Mouse (Mus musculus) stomach, embryonic 16.5 days (tissue): Measurements from ENCODE around the gene Mdm2. TPM values are rescaled to one million over a fixed set of nuclear protein-coding genes. Genes with fewer than 3 reads are reported as not detected.

Experiments
- ATAC-seq: fragments of 200-750 bp; cut with Nextera tagmentation; 2 replicates; pipeline ENCODE4 v1.8.0; 2017; ENCODE audit warnings: moderate number of reproducible peaks, moderate TSS enrichment; ENCODE audit not compliant: insufficient read depth, low FRiP score
- H3K27ac ChIP-seq: fragments of 300-500 bp; sonication (generic); 2 replicates; pipeline ENCODE4 v1.5.1; 2014; ENCODE audit warnings: low read length
- H3K27me3 ChIP-seq: fragments of 300-500 bp; sonication (generic); 2 replicates; pipeline ENCODE4 v1.6.1; 2014; ENCODE audit warnings: low read length, control low read depth, mixed read lengths; ENCODE audit not compliant: control insufficient read depth, insufficient read depth
- H3K36me3 ChIP-seq: fragments of 300-500 bp; sonication (generic); 2 replicates; pipeline ENCODE4 v1.6.1; 2014; ENCODE audit warnings: low read length; ENCODE audit not compliant: control insufficient read depth, insufficient read depth
- H3K4me1 ChIP-seq: fragments of 300-500 bp; sonication (generic); 2 replicates; pipeline ENCODE4 v1.6.1; 2014; ENCODE audit warnings: low read length, control low read depth, mixed read lengths; ENCODE audit not compliant: control insufficient read depth, insufficient read depth
- H3K4me2 ChIP-seq: fragments of 300-500 bp; sonication (generic); 2 replicates; pipeline ENCODE4 v1.6.1; 2014; ENCODE audit warnings: low read depth, low read length, mixed read lengths
- H3K4me3 ChIP-seq: fragments of 300-500 bp; sonication (generic); replicated peaks from 2 replicates; pipeline ENCODE4 v1.5.1; 2014; ENCODE audit warnings: mild to moderate bottlenecking, low read length
- H3K9ac ChIP-seq: fragments of 300-500 bp; sonication (generic); 2 replicates; pipeline ENCODE4 v1.6.1; 2014; ENCODE audit warnings: low read length
- H3K9me3 ChIP-seq: fragments of 300-500 bp; sonication (generic); replicated peaks from 2 replicates; pipeline ENCODE4 v1.6.1; 2016; ENCODE audit warnings: low read length, control low read depth; ENCODE audit not compliant: control insufficient read depth
- WGBS: fragments of 180-500 bp; shearing (Covaris S2); extraction: QIAGEN DNeasy Blood & Tissue Kit; methylation state at CpG from one replicate; pipeline ENCODE4 v1.1.7; 2014; 5-methylcytosine and 5-hydroxymethylcytosine counted together
- polyA plus RNA-seq: library from polyadenylated mRNA; unstranded; fragments of >200 nt; fragmentation: Nextera tagmentation; extraction: Ambion mirVana; gene quantifications from 2 replicates; pipeline ENCODE4 v1.2.1, GENCODE M21; 2015

Mdm2 gene
- polyA plus RNA-seq, 1 experiment from 2014 or later, result 39.9 TPM

DNA sequence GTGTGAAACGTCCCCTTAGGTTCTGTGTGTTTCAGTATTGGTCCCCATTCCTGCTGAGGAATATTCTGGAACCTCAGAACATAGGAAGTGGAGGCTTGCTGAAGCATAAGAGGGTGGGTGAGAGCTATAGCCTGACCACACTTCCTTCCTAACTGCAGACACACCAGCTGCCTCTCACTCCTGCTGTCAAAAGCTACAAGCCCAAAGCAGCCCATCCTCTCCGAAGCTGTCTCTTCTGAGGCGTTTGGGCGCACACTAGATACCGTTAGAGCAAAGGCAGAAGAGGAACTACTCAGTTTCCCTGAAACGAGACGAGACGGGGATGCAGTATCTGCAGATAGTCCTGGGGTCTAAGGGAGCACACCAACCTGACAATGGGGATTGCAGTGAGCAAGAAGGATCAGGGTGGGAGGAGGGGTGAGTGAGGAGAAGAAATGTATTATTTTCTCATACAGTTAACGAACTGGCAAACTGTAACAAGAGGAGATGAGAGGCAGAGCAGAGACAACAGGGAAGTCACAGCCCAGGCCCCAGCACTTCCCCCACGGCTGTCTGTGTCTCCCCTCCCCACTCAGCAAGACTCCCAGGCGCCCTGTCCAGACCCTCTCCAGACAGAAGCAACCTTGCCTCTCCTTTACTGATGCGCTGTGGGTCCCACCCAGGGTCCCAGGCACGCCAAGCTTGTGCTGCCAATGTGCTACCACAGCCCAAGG is 44.7 kb upstream of the Mdm2 start:
- no peaks in the 10 kb centered on the region for H3K27me3 ChIP-seq
- ATAC-seq, result no peak
- WGBS, result 86% methylated on average over 13 of the region's 13 CpGs
- H3K36me3 ChIP-seq, result peaks cover 41% of the 10 kb centered on the region
- no peak overlapping the region for H3K9ac ChIP-seq
- no peak overlapping the region for H3K4me3 ChIP-seq
- H3K9me3 ChIP-seq, result 0 out of 2 replicates have a peak, but pooled peaks cover under 1% of the 10 kb centered on the region
- no peaks in the 10 kb centered on the region for H3K4me1 ChIP-seq
- no peak overlapping the region for H3K27ac ChIP-seq
- no peak overlapping the region for H3K4me2 ChIP-seq

DNA sequence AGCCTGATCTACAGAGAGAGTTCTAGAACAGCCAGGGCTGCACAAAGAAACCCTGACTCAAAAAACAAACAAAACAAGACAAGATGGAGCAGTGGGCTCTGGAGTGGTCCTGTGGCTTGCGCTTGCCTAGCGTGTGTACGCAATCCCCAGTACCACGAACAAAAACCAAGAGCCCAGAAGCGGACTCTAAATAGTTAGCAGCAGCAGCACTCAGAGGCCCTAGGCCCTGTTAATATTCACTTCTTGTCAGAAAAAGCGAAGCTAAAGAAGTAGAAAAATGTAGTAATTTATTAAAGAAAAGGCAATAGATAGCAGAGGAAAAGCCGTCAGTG is 44.0 kb upstream of the Mdm2 start:
- 93% methylated on average over 7 of the region's 7 CpGs for WGBS
- H3K27ac ChIP-seq, result no peak overlapping the region

DNA sequence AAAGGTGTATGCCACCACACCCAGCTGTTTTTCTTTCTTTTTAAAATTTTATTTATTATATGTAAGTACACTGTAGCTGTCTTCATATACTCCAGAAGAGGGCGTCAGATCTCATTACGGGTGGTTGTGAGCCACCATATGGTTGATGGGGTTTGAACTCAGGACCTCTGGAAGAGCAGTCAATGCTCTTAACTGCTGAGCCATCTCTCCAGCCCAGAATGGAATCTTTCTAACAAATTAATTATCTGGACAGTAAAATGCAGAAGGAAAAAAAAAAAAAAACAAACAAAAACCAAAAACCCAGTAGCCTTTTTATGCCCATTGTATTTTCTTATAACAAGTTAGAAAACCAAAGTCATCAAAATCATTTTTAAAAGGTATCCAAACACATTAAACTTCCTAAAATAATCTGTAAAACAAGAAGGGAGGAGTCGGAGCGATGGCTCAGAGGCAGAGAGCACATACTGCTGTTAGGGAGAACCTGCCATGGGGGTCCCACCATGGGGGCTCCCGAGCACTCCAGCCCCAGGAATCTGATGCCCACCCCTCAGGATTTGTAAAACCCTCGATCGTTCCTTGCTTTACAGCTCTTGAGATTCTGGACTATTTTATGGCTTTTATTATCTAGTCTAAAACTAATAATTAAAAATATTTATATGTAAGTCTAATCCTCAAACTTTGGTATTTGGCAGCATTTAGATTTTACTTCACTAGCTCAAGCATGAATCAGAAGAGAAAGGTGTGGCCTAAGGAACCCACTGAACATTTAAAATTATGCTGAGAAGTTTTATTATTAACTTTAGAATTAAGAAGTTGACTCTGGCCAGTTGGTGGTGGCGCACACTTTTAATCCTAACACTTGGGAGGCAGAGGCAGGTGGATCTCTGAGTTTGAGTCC is 43.4 kb upstream of the Mdm2 start:
- Histone ChIP-seq H3K9me3 (0 out of 2 replicates have a peak, but pooled peaks cover 4% of the 10 kb centered on the region), H3K4me3 (no peak overlapping the region), H3K9ac (no peak overlapping the region), H3K4me1 (no peaks in the 10 kb centered on the region), H3K27me3 (no peaks in the 10 kb centered on the region), H3K27ac (no peak overlapping the region), H3K36me3 (peaks cover 49% of the 10 kb centered on the region), H3K4me2 (no peak overlapping the region)
- WGBS, result 88% methylated on average over 8 of the region's 8 CpGs
- no peak for ATAC-seq

More for the DNA sequence above, 44.0 kb upstream of the Mdm2 start:
- Histone ChIP-seq H3K4me2 (no peak overlapping the region), H3K36me3 (peaks cover 47% of the 10 kb centered on the region), H3K9me3 (0 out of 2 replicates have a peak, but pooled peaks cover 4% of the 10 kb centered on the region), H3K4me3 (no peak overlapping the region), H3K4me1 (no peaks in the 10 kb centered on the region), H3K9ac (no peak overlapping the region), H3K27me3 (no peaks in the 10 kb centered on the region)
- ATAC-seq, result no peak

DNA sequence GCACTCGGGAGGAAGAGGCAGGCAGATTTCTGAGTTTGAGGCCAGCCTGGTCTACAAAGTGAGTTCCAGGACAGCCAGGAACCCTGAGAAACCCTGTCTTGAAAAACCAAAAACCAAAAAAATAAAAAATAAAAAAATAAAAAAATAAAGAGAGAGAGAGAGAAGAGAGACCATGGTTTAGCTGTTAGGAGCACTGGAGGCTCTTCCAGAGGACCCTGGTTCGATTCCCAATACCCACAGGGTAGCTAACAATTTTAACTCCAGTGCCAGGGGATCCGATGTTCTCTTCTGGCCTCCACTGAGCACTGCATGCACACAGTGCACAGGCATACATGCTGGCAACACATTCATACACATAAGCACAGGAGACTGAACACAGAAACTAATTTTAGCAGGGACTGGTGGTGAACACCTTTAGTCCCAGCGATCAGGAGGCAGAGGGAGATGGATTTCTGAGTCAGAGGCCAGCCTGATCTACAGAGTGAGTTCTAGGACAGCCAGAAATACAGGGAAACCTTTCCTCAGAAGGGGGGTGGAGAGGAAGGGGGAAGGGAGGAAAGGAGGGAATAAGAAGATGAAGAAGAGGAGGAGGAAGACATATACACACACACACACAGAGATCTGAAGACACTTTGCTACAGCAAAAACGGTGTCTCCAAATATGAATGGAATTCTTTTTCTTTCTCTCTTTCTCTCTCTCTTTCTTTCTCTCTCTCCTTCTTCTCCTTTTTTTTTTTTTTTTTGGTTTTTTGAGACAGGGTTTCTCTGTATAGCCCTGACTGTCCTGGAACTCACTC is 42.5 kb upstream of the Mdm2 start:
- Histone ChIP-seq H3K27me3 (no peaks in the 10 kb centered on the region), H3K36me3 (peaks cover 46% of the 10 kb centered on the region)

GRCm38 (mm10) chr10:117752304-117752821 is 41.8 kb upstream of the Mdm2 start:
- ATAC-seq, result no peak
- Histone ChIP-seq H3K4me2 (no peak overlapping the region), H3K36me3 (peaks cover 39% of the 10 kb centered on the region), H3K27ac (no peak overlapping the region), H3K9ac (no peak overlapping the region), H3K4me3 (no peak overlapping the region), H3K9me3 (0 out of 2 replicates have a peak, but pooled peaks cover 4% of the 10 kb centered on the region), H3K4me1 (no peaks in the 10 kb centered on the region), H3K27me3 (no peaks in the 10 kb centered on the region)
- WGBS, result 96% methylated on average over 7 of the region's 7 CpGs

More for the DNA sequence above, 42.5 kb upstream of the Mdm2 start:
- no peaks in the 10 kb centered on the region for H3K4me1 ChIP-seq
- no peak overlapping the region for H3K27ac ChIP-seq
- H3K4me2 ChIP-seq, result no peak overlapping the region
- H3K4me3 ChIP-seq, result no peak overlapping the region
- H3K9ac ChIP-seq, result no peak overlapping the region
- H3K9me3 ChIP-seq, result 0 out of 2 replicates have a peak, but pooled peaks cover 4% of the 10 kb centered on the region
- ATAC-seq, result no peak
- WGBS, result 95% methylated on average over 5 of the region's 5 CpGs

GRCm38 (mm10) chr10:117751744-117752143 is 41.2 kb upstream of the Mdm2 start:
- Histone ChIP-seq H3K9ac (no peak overlapping the region), H3K4me3 (no peak overlapping the region), H3K9me3 (0 out of 2 replicates have a peak, but pooled peaks cover 4% of the 10 kb centered on the region), H3K4me2 (no peak overlapping the region), H3K27ac (no peak overlapping the region), H3K4me1 (no peaks in the 10 kb centered on the region), H3K36me3 (peaks cover 34% of the 10 kb centered on the region), H3K27me3 (no peaks in the 10 kb centered on the region)
- ATAC-seq, result no peak
- WGBS, result 94% methylated on average over 6 of the region's 6 CpGs

DNA sequence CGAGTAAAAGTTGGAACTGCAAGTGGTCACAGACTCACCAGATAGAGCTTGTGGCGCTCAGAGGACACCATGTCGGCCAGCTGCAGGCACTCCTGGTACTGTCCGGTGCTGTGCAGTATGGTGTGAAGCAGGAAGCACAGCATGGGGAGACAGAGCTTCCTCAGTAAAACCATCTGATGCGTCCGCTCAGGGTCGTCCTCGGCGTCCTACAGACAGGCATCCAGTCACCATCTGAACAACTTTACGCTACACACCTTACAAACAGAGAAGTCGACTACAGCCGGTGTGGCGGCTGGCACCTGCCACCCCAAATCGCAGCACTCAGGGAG is 40.7 kb upstream of the Mdm2 start:
- ATAC-seq, result no peak
- Histone ChIP-seq H3K4me2 (no peak overlapping the region), H3K9me3 (0 out of 2 replicates have a peak, but pooled peaks cover 4% of the 10 kb centered on the region), H3K27ac (no peak overlapping the region), H3K4me3 (no peak overlapping the region), H3K27me3 (no peaks in the 10 kb centered on the region), H3K4me1 (no peaks in the 10 kb centered on the region), H3K36me3 (peaks cover 30% of the 10 kb centered on the region), H3K9ac (no peak overlapping the region)
- 95% methylated on average over 14 of the region's 14 CpGs for WGBS

GRCm38 (mm10) chr10:117750529-117751281 is 40.1 kb upstream of the Mdm2 start:
- no peak for ATAC-seq
- Histone ChIP-seq H3K36me3 (peaks cover 27% of the 10 kb centered on the region), H3K4me3 (no peak overlapping the region), H3K9ac (no peak overlapping the region), H3K4me1 (no peaks in the 10 kb centered on the region), H3K4me2 (no peak overlapping the region), H3K27me3 (no peaks in the 10 kb centered on the region), H3K9me3 (0 out of 2 replicates have a peak, but pooled peaks cover 4% of the 10 kb centered on the region), H3K27ac (no peak overlapping the region)
- WGBS, result 98% methylated on average over 5 of the region's 5 CpGs
